Mouse (Mus musculus): ENCODE measurements around the gene Pgls.

The Pgls gene

DNA sequence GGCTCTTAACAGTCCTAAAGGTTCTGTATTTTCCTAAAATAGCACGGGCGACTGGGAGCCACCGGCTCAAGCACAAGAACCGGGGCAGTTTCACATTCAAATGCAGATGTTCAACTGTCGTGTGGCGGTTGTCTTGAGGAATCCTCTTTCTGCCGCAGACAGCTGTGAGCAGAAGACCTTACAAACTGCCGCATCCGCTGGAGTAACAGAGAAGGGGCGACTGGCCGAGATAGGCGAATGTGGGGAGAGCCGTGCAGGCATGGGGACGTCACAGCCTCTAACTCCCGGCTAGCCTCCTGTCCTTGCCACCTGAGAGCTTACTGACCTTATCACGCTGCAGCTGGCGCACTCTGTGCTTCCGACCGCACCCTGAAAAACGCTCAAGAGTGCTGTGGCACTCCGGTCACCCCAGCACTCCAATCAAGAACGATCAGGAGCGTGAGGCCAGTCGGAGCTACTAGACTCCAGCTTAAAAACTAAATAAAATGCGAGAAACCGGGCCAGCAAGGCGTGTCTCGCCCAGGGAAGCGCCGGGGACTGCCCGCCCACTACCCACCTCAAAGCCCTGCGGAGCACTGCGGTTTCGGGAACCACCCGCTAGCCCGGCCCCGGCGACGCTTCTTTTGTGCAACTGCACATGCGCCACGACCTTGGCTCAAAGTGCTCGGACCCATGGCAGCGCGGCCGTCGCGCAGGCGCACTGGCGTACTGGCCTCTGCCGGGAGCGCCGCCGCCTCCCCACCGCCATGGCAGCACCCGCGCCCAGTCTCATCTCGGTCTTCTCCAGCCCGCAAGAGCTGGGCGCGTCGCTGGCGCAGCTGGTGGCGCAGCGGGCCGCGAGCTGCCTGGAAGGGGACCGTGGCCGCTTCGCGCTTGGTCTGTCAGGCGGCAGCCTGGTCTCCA, at the start of gene Pgls:
Gene Pgls (plus strand): TSS at position 706 of the 903 bp plus-strand sequence.
- DNase-seq (ENCODE audit: low spot score), result peak; percentile 94

DNA sequence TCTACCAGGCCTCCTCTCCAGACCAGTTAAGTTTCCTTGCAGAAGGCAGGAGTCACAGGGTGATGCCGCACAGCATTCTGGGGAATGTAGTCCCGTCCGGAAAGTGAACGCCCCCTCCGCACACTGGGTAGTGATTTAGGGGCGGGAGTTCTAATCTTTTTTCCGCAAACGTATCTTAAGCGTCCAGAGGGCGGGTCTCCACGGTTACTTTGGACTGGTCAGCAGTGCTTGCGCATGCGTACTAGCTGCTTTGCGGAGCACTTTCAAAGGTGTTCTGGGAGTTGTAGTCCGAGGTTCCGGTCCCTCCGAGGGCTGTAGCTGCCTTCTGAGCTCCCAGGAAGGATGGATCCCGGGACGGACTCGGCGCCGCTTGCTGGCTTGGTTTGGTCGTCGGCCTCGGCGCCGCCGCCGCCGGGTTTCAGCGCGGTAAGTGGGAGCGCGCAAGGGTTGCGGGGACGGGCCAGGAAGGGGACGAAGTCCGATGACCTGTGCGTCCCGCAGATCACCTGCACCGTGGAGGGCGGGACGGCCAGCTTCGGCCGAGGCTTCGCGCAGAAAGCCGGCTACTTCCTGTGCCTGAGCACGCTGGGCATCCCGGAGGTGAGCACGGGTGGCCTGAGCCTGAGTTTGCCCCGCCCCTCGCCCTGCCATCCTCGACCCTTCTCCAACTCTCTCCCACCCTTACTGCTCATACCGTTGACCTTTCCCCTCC, 49.2 kb upstream of the Pgls start, which contains the start of gene Mvb12a:
Gene Mvb12a (plus strand): TSS at position 291 of the 712 bp plus-strand sequence.
- peak; percentile 98 for DNase-seq (ENCODE audit: low spot score)

DNA sequence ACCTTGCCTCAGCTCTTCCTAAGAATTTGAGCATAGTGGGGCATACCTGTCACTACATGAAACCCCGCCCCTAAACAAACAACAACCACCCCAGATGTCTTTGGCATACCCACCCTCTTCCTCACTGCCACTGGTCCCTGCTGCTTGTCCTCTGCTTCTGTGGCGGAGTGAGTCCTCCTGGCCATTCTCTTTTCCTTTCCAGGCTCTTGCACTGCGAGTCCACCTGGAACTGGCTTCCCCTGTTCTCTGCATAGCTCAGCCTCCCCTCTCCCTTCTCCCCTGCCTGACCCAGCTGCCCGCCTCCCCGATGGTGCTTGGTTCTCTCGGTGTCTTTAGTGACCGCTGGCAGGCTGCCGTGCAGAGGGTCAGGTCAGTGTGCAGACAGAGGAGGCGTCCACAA, 48.2 kb upstream of the Pgls start:
- no peak for DNase-seq (ENCODE audit: low spot score)

DNA sequence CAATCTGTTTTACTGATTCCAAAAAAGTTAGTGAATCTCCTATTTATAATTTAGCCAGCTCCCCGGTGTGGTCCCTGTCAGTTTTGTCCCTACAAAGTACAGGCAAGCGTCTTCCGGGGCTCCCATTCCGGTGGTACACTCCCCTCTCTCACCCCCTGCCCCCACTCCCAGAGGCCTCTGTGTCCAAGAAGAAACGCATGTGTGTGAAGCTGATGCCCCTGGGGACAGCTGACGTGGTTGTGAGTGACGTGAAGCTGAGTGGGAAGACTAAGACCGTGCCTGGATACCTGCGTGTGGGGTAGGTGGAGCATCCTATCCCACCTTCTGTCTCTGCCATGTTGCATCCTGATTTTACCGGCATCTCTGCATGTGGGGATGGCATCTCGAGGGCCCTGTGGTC, 46.9 kb upstream of the Pgls start:
- no peak for DNase-seq (ENCODE audit: low spot score)

DNA sequence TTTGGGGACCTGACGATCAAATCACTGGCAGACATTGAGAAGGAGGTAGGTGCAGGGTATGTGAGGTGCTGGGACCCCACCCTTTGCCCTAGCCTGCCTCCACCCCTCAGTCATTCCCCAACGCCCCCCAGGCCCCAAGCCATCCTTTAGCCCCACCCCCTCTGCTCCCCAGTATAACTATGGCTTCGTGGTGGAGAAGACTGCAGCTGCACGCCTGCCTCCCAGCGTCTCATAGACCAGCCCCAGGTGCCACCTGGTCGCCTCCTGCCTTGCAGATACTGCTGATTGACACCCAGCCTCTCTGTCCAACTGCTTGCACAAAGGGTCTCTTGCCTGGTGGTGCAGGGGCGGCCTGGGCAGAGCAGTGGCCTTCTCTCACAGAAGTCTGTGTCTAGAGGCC, 44.4 kb upstream of the Pgls start:
- no peak for DNase-seq (ENCODE audit: low spot score)

DNA sequence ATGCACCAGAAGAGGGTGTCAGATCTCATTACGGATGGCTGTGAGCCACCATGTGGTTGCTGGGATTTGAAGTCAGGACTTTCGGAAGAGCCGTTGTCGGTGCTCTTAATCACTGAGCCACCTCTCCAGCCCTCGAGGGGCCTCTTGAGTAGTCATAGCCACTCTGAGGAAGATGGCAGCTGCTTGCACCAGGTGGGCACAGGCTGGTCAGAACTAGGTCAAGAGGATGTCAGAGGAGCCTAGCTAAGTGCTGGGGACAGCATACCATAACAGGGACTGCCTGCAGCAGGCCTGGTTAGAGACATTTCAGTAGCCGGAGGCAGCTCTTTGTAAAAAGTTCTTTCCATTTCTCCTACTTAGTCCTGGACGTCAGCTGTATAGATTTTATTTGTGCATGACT, 41.2 kb upstream of the Pgls start:
- DNase-seq (ENCODE audit: low spot score), result no peak

DNA sequence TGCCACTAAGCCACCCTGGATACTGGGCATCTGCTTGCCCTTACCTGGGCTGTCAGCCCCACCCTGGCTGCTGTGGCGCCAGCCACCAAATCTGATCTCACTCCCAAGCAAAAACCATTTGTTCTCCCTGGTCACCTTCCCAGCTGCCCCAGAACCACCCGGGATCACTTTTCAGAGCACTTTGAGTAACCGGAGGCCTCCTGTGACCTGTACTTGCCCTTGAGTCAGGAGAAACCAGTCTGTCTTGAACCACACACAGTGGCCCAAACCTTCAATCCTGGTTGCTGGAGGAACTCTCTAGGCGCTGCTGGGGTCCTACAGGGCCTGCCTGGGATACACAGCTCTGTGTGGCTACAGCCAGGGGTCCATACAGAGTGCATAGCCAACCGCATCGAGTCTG, 39.2 kb upstream of the Pgls start:
- DNase-seq (ENCODE audit: low spot score), result no peak

DNA sequence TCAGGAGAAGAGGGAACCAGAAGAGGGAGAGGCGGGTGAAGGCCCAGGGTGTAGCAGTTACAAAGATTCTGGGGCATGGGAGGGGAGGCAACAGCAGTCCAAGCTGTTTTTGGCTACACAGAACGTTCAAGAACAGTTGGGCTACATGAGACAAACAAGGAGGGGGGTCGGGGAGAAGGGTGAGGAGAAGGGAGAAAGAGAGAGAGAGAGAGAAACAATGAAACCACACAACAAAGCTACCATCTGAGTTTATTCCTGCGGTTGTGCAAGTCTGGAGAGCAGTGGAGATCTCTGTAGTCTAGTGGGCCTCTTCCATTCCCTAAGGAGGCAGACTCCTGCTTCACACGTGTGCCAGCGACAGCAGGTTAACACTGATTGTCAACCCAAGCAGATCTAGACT, 38.0 kb upstream of the Pgls start:
- DNase-seq (ENCODE audit: low spot score), result no peak

DNA sequence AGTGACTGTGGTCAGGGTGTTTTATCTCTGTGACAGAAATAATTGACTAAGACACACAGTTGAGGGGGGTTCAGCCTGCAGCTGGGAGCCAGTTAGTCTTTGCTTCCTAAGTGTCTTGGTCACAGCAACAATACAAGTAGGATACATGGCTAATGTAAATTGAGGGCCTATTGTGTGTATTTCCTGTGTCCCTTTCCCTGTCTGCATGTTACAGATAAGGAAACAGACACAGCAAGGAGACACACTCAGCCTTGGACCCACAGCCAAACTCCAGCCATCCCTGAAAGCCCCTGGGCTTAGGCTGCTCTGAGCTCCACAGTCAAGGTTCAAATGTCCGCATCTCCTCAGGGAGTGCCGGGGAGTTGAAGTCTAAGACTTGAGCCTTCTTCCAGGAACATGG, 37.3 kb upstream of the Pgls start:
- DNase-seq (ENCODE audit: low spot score), result no peak

DNA sequence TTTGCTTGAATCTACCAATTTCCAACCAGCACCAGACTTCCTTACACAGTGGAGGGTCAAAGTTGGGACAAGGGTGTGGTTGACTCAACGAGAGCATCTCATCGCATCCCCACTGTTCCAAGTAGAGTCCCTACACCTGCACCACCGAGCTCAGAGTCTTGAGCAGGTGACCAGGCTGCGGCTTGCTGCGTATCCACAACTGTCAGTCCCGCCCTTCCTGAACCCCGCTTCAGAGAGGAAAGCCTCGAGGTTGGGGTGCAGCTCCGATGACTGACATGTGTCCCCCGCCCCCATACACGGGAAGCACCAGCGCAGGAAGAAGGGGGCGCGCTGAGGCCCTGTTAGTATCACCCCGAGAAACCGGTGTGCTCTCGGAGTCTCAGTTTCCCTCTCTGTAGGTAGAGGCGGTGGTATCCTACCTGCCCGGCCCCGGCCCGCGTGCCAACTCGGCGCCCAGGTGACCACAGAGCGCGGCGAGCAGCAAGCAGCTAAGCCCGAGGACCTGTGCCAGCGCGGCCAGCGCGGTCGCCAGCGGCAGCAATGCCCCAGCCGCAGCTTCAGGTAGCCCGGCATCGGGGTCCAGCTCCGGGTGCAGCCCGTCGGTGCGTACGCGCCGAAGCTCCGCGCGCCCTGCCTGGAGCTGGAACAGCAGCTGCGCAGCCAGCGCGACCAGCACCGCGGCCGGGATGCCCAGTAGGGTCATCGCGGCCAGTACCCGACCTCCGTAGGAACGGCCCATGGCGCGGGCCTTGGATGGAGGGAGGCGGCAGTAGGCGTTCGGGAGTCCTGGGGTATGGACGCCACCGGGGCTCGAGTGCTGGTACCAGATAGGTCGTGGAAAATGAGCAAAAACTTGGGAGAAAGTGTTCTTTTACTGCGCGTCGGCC, 33.7 kb upstream of the Pgls start, which contains the start of gene Tmem221:
Gene Tmem221 (minus strand): TSS at position 801 of the 887 bp plus-strand sequence.
- no peak for DNase-seq (ENCODE audit: low spot score)

DNA sequence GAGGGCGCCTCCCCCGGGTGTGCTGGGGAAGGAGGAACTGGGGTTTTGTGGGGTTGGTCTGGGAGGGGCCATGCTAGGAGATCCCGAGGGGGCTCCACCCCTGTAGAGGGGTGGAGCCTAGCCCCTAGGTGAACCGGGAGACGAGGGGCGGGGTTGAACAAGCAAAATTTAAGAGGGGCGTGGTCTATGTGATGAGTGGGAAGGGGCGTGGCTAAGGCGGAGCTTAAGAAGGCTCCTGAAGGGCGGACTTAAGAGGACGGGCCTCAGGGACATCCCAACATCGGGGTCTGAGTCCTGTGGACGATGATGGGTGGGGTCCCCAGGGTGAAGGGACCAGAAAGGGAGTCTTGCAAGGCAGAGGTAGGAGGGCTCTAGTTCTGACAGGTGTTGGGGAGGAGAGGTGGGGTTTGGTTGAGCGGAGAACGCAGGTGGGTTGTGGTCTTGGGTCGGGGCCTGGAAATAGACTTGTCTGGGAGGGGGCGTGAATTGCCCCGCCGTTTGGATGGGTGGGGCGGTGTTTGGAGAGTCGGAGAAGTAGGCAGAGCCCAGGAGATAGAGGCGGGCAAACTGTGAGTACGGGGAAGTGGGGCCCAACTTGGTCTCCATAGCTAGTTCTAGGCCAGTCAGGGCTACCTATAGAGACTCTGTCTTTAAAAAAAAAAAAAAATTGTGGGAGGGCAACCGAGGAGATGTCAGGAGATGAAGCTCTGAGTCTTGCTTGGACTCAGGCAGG, 32.9 kb upstream of the Pgls start:
- peak; percentile 83 for DNase-seq (ENCODE audit: low spot score)

DNA sequence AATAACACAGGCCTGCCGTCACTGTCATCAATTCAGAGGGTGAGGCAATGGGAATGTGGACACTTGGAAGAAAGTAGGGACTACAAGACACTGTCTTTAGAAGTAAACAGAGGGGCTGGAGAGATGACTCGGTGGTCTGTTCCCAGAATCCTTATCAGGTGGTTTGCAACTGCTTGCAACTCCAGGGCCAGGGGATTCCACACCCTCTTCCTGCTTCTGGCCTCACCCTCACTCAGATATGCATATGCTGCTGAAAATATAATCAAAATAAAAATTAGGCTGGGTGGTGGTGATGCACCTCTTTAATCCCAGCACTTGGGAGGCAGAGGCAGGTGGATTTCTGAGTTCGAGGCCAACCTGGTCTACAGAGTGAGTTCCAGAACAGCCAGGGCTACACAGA, 31.9 kb upstream of the Pgls start:
- no peak for DNase-seq (ENCODE audit: low spot score)

DNA sequence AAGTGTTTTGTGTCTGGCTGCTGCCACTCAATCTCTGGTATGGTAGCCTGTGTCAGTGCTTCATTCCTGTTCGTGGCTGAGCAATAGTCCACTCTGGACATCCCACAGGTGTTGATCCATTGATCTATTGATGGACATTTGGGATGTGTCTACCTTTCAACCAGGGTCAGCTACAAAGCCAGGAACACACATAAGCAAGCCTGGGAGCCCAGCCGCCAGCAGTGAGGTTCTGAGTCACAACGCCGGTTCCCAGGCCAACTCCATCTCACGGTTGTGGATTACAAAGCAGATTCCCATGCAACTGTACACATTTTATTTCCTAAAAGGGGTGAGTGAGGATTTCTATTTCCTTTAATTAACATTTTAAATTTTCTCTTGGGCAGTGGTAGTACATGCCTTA, 31.2 kb upstream of the Pgls start:
- DNase-seq (ENCODE audit: low spot score), result no peak

DNA sequence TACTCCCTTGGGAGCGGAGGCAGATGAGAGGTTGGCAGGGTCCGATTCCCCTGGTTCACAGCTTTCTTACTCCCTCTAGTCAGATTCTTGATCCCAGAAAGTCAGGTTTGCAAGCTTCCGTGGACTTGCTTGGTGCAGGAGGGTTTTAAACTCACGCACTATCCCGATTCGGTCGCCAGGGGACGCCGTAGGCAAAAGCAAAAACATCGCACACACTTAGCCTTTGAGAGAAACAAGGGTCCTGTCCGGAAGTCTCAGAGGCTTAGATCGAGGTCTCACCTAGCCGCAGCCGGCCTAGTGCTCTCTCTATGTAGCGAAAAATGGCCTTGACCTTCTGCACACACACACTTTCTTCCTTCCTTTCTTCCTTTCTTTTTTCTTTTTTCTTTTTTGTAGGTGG, 30.6 kb upstream of the Pgls start:
- DNase-seq (ENCODE audit: low spot score), result no peak

DNA sequence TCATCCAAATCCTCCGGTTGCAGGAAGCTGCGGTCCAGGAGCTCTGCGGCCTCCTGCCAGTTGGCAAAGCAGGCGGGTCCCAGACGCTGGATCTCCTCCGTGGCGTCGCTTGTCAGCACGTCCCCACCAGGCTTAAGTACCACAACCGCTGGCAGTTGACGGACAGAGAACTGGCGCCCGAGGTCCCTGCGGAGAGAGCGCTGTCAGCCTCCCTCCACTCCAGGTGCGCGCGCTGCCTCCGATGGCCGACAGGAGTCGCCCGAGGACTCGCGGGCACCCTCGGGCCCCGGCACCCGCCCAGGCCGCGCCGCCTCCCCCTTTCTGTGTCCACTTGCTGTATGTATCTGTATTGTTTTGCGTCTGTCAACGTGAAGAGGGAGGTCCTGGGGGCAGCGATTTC, 29.2 kb upstream of the Pgls start:
- peak; percentile 67 for DNase-seq (ENCODE audit: low spot score)

DNA sequence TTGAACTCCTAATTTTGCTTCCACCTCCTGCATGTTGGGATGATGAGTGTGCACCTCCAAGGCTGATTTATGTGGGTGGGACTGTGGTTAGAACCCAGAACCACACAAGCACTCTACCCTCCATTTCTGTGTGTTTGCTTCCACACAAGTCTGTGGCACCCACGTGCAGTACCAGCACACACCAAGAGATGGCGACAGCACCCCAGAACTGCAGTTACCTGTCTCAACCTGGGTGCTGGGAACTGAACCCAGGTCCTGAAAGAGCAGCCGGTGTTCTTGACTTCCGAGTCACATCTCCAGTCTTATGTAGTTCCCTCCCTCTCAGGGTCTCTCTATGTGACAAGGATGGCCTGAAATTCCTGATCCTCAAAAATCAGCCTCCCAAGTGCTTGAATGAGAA, 28.0 kb upstream of the Pgls start:
- DNase-seq (ENCODE audit: low spot score), result no peak

DNA sequence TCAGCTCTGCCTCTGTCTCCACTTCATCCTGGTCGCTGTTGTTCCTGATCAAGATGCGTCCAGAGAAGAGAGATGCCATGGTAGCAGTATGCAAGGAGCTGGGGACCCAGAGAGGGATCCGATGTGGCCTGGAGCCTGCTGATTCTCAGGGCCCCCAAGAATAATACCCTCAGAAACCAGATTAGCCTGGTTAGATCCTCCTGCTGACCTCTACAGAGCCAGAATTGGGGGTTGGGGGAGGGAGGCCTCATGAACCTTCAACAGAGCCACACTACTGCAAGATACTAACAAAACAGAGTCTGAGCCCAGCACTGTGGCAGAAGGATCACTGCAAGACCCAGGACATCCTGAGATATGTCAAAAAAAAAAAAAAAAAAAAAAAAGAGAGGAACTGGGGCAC, 25.5 kb upstream of the Pgls start, which contains the start of gene Nxnl1:
Gene Nxnl1 (minus strand): TSS at position 101 of the 400 bp plus-strand sequence.
- DNase-seq (ENCODE audit: low spot score), result no peak

DNA sequence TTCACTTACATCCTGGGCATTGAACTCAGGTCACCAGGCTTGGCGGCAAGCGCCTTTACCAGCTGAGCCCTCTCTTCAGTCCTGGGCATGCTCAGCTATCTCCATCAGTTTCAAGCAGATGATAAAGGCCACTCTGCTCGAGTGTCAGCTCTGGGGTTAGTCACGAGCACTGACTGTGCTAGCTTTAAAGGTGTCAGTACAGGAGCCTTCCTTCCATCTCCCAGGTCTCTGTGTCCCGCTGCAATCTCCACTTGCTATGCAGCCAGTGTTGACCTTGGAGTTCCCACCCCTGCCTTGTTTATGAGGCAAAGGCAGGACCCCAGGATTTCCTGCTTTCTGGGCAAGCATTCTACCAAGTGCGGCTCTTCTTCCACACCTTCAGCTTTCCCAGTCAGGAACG, 24.4 kb upstream of the Pgls start:
- no peak for DNase-seq (ENCODE audit: low spot score)

DNA sequence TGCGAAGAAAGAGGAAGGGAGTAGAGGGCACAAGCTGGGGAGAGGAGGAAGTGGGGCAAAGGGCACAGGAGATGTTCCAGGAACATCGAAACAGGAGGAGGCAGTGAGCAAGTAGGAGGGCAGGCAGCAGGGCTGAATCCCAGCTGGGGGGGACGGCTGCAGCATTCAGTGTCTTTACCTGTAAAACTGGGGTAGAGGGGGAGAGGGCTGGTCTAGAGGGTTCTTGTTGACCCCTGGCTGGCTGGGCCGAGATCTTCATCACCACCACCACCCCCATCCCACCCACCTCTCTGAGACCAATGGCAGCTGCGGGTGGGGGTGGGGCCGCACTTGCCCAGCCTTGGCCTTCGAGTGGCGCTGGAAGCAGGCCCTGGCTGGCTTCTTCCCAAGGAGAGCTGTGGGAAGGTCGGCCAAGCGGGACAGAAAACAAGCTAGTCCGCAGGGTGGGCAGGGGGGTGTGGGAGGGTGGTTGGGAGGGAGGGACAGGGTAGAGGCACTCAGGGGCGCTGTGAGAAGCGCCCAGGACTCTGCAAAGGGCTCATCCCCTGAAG, 23.5 kb upstream of the Pgls start, which contains the start of gene Slc27a1:
Gene Slc27a1 (plus strand): TSS at position 496 of the 551 bp plus-strand sequence.
- peak; percentile 91 for DNase-seq (ENCODE audit: low spot score)

DNA sequence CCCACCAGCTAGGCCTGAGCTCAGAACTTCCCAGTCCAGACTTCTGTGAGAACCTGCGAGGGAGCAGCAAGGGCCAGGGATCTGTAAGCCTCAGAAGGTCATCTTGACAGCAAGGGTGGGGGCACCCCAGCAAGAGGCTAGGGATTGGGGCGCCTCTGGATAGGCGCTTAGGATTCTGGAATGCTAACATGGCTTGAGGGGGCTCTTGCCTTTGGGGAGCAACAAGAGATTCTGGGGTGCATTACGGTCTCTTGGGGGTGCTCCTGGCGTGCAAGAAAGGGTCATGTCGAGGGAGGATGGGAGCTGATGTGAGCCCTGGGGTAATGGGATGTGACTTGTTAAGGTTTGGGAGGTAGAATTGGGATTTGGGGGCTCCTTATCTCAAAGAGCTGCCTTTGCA, 23.0 kb upstream of the Pgls start:
- DNase-seq (ENCODE audit: low spot score), result no peak

Measured in ovary, adult 18-20 months (tissue).